Mouse (Mus musculus): ENCODE measurements around the gene Hoxa6.

DNA sequence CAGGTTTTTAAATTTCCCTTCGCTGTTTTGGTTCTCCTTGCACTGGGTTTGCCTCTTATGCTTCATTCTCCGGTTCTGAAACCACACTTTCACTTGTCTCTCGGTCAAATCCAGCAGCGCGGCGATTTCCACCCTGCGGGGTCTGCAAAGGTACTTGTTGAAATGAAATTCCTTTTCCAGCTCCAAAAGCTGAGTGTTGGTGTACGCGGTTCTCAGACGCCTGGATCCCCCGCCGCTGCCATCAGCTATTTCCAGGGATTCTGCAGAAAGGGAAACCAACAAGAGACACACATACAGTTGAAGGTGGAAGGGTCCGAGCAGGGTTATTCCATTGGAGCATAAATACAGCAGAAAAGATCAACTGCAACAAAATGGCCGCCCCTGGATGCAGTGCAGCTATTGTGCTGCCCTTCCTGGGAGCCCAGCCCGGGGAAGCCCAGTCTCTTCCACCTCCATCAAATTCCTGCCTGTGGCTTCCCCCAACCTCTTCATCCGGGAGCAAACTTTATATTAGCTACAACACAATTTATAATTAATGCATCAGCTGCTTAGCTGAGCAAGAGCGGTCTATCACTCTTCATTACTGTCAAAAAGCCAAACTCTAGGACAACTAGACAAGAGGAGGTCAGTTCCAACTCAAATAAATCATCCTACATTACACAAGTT is 45.0 kb downstream of the Hoxa6 start:
- TF ChIP-seq EP300 (IDR thresholded peaks at IDR 0.05; ENCODE audit: insufficient read depth, low read depth, low read length) (no peak), POLR2A (IDR thresholded peaks at IDR 0.05; ENCODE audit: insufficient read depth, low read length) (no peak), CTCF (IDR thresholded peaks at IDR 0.05; ENCODE audit: low read depth, low read length) (no peak)

Data from ES-Bruce4 (cell line).